Mouse (Mus musculus) limb, embryonic 11.5 days (tissue): Measurements from ENCODE around the gene Ncoa3. TPM values are rescaled to one million over a fixed set of nuclear protein-coding genes. Genes with fewer than 3 reads are reported as not detected.
A peak's percentile ranks its signal among the peaks of the same experiment; 100 is the strongest.
"Not testable (repeated sequence)": the region's sequence is repeated elsewhere in the genome, so short reads cannot be mapped to it uniquely, and the experiment has no call there.

ENCODE experiments used
- ATAC-seq: fragments of 200-750 bp; cut with Nextera tagmentation; 2 replicates; pipeline ENCODE4 v1.8.0; 2017; ENCODE audit warnings: low read depth; ENCODE audit not compliant: insufficient number of reproducible peaks, low FRiP score, low TSS enrichment
- DNase-seq: peaks from one replicate; pipeline ENCODE4 v3.0.0-alpha.2; 2015; ENCODE audit warnings: low spot score
- H3K27ac ChIP-seq: fragments of 300-500 bp; sonication (generic); replicated peaks from 2 replicates; pipeline ENCODE4 v1.5.1; 2014; ENCODE audit warnings: low read depth, mild to moderate bottlenecking, low read length
- H3K27me3 ChIP-seq: fragments of 300-500 bp; sonication (generic); 2 replicates; pipeline ENCODE4 v1.6.1; 2014; ENCODE audit warnings: mild to moderate bottlenecking, low read length, mixed read lengths; ENCODE audit not compliant: control insufficient read depth, insufficient read depth
- H3K36me3 ChIP-seq: fragments of 300-500 bp; sonication (generic); 2 replicates; pipeline ENCODE4 v1.6.1; 2014; ENCODE audit warnings: mild to moderate bottlenecking, low read length, moderate library complexity, mixed read lengths; ENCODE audit not compliant: control insufficient read depth, insufficient read depth
- H3K4me1 ChIP-seq: fragments of 300-500 bp; sonication (generic); 2 replicates; pipeline ENCODE4 v1.6.1; 2014; ENCODE audit warnings: low read length, mixed read lengths; ENCODE audit not compliant: control insufficient read depth, insufficient read depth
- H3K4me2 ChIP-seq: fragments of 300-500 bp; sonication (generic); 2 replicates; pipeline ENCODE4 v1.6.1; 2014; ENCODE audit warnings: low read depth, mild to moderate bottlenecking, moderate library complexity; ENCODE audit not compliant: severe bottlenecking
- H3K4me3 ChIP-seq: fragments of 300-500 bp; sonication (generic); 2 replicates; pipeline ENCODE4 v1.5.1; 2014; ENCODE audit warnings: low read depth, low read length
- H3K9ac ChIP-seq: fragments of 300-500 bp; sonication (generic); 2 replicates; pipeline ENCODE4 v1.6.1; 2014; ENCODE audit warnings: mild to moderate bottlenecking, low read length
- H3K9me3 ChIP-seq: fragments of 300-500 bp; sonication (generic); 2 replicates; pipeline ENCODE4 v1.6.1; 2016; ENCODE audit warnings: low read length; ENCODE audit not compliant: control insufficient read depth
- WGBS: fragments of 180-500 bp; shearing (Covaris S2); extraction: QIAGEN DNeasy Blood & Tissue Kit; methylation state at CpG from one replicate; pipeline ENCODE4 v1.1.7; 2014; 5-methylcytosine and 5-hydroxymethylcytosine counted together
- polyA plus RNA-seq: library from polyadenylated mRNA; unstranded; fragments of >200 nt; fragmentation: Nextera tagmentation; extraction: Ambion mirVana; gene quantifications from 2 replicates; pipeline ENCODE4 v1.2.1, GENCODE M21; 2014

The Ncoa3 gene
- polyA plus RNA-seq = 18.5 and 21.0 TPM in 2 replicates

DNA sequence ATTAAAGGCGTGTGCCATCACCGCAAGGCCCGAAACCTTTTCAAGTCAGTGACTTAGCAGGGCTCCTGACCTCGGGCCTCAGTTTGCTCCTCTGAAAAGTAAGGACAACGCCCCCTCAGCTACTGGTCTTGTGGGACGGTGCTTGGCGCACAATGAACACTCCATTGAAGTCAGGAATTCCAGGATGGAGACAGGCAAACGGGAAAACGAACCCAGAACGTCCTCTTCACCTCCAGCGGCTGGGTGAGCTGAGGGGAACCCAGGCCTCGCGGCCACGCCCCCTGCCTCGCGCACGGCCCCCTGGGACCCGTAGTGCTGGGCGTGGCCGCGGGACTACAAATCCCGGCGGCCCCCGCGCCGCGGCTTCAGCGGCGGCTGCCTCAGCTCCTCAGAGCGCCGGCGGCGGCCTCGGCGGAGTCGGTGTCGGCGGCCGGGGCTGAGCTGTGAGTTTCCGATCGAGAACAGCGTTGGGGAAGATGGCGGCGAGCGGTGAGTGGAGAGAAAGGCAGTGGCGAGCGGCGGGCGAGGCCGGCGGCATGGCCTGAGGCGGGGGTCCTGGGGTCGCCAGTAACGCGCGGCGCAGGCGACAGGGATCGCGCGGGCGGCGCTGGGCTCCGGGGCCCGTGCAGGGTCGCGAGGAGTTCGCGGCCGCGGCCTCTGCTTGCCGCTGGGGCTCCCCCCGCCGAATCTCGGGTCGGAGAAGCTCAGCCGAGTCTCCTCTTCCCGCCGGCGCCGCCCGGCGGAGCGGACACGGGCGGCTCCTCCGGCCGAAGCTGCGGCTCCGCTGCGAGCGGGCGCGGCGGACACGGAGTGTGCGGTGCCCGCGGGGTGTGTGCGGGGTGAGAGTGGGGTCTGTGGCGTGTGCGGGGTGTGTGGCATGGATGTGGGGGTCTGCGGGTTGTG lies at the start of gene Ncoa3:
TSS of gene Ncoa3 (plus strand) at position 367 of the 903 bp plus-strand sequence.
- 4% methylated on average over 69 of the region's 103 CpGs for WGBS
- Histone ChIP-seq H3K4me2 (peak within 1 kb of the TSS; percentile 79), H3K4me1 (no peaks in the 10 kb centered on the region), H3K27me3 (no peaks in the 10 kb centered on the region), H3K27ac (peak within 1 kb of the TSS; percentile 56; the same call in 1 of the 2 replicates), H3K9ac (peak within 1 kb of the TSS; percentile 89), H3K4me3 (peak within 1 kb of the TSS; percentile 96), H3K9me3 (no peaks in the 10 kb centered on the region), H3K36me3 (no peaks in the 10 kb centered on the region)
- DNase-seq = peak; percentile 93
- ATAC-seq = peak; percentile 86

DNA sequence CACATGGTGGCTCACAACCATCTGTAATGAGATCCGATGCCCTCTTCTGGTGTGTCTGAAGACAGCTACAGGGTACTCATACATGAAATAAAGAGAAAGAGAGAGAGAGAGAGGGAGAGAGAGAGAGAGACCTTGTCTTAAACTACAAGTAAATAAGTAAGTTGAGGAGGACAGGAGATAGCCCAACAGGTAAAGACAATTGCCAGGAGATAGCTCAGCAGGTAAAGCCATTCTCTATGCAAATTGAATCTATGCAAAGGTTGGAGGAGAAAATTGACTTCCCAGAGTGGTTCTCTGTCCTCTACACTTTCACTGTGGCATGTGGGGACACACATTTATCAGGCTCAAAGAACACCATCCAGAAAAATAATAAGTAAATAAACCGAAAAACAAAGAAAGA lies 49.3 kb upstream of the Ncoa3 start:
- Histone ChIP-seq H3K27ac (no peak overlapping the region), H3K4me2 (no peak overlapping the region), H3K27me3 (no peaks in the 10 kb centered on the region), H3K4me3 (no peak overlapping the region), H3K9ac (no peak overlapping the region), H3K36me3 (no peaks in the 10 kb centered on the region), H3K9me3 (no peaks in the 10 kb centered on the region), H3K4me1 (no peaks in the 10 kb centered on the region)
- DNase-seq = no peak
- no peak for ATAC-seq
- WGBS = 93% methylated on average over 2 of the region's 2 CpGs

DNA sequence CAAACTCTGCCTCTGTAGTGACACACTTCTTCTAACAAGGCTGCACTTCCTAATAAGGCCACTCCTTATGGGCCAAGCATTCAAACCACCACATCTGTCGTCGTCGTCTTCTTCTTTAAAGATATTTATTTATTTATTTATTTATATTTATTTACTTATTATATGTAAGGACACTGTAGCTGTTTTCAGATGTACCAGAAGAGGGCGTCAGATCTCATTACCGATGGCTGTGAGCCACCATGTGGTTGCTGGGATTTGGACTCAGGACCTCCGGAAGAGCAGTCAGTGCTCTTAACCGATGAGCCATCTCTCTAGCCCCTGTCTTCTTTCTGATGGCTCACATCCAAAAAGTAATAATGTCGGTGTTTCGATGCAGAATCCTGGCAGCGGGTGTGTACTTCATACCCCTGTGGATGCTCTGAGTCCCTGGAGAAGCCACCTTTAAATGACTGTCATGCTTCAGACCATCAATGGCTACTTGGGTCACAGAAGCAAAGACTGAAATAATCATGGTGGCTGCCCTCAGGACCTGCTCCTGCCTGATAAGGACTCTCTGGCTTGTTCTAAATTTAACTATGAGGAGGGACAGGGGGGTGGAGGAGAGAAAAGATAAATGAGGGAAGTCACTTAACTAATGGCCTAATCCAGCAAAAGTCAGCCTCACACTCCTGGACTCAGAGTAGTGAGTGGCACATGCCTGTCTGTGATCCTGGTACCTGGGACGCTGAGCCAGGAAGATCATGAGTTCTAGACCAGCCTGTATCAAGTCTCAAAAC lies 47.7 kb upstream of the Ncoa3 start:
- no peaks in the 10 kb centered on the region for H3K36me3 ChIP-seq
- H3K27ac ChIP-seq = no peak overlapping the region
- H3K9ac ChIP-seq = no peak overlapping the region
- no peak overlapping the region for H3K4me2 ChIP-seq
- no peaks in the 10 kb centered on the region for H3K4me1 ChIP-seq
- no peaks in the 10 kb centered on the region for H3K9me3 ChIP-seq
- no peak for DNase-seq
- H3K4me3 ChIP-seq = no peak overlapping the region
- H3K27me3 ChIP-seq = no peaks in the 10 kb centered on the region
- 82% methylated on average over 11 of the region's 11 CpGs for WGBS
- no peak for ATAC-seq

DNA sequence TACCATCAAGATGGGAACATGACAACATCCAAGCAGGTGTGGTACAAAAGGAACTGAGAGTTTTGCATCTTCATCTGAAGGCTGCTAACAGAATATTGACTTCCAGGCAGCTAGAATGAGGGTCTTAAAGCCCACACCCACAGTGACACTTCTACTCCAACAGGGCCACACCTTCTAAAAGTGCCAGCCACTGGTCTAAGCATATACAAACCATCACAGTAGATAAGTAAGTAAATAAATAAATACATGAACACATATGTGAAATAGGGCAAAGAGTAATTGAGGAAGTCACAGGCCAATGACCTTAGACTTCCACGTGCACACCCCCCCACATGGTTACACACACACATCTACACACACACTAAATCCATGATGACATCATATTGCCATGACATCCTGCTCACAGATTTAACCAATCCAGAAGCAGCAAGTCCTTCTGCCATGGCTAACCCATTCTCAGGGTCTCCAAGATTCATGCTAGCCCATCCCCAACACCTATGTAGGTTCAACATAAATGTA lies 46.3 kb upstream of the Ncoa3 start:
- H3K9me3 ChIP-seq = no peaks in the 10 kb centered on the region
- no peaks in the 10 kb centered on the region for H3K36me3 ChIP-seq
- ATAC-seq (no peak), DNase-seq (no peak)
- 93% methylated on average over 1 of the region's 1 CpGs for WGBS
- no peaks in the 10 kb centered on the region for H3K4me1 ChIP-seq
- H3K4me2 ChIP-seq = no peak overlapping the region
- H3K9ac ChIP-seq = no peak overlapping the region
- H3K27ac ChIP-seq = no peak overlapping the region
- no peak overlapping the region for H3K4me3 ChIP-seq
- H3K27me3 ChIP-seq = no peaks in the 10 kb centered on the region

DNA sequence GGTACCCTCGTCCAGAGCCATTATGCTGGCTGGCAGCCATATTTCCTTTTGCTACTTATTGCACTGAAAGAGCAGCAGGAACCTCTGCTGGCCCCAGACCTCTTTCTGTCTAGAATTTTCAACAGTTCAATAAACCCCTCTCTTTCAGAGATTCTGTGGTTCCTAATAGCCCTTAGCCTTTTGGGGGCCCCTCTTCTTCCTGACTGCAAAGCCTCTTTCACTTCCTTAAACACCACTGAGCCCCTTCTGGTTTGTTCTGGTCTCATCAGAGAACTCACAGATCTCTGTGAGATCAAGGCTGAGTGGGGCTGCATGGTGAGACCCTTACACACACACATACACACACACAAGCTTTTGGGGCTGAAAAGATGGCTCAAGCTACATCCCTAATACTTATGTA lies 44.4 kb upstream of the Ncoa3 start:
- H3K4me2 ChIP-seq = no peak overlapping the region
- H3K9ac ChIP-seq = no peak overlapping the region
- no peaks in the 10 kb centered on the region for H3K27me3 ChIP-seq
- DNase-seq = no peak
- H3K4me3 ChIP-seq = no peak overlapping the region
- 79% methylated on average over 1 of the region's 1 CpGs for WGBS
- H3K9me3 ChIP-seq = no peaks in the 10 kb centered on the region
- ATAC-seq = no peak
- no peaks in the 10 kb centered on the region for H3K4me1 ChIP-seq
- H3K36me3 ChIP-seq = no peaks in the 10 kb centered on the region
- no peak overlapping the region for H3K27ac ChIP-seq

DNA sequence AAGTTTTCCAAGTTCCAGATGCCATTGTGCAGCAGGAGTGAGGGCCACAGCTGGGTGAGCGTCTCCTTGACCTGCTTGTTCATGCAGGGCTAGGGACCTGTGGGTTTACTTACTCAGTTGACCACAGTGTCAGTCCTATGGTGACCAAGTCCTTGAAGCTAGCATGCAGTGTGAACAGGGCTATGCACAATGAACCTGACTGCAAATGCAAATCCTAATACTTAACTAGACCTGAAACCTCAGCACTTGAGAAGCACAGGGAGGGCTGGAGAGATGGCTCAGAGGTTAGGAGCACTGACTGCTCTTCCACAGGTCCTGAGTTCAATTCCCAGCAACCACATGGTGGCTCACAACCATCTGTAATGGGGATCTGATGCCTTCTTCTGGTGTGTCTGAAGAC lies 43.7 kb upstream of the Ncoa3 start:
- H3K36me3 ChIP-seq, ATAC-seq, H3K9me3 ChIP-seq, H3K4me3 ChIP-seq, H3K27ac ChIP-seq, H3K4me2 ChIP-seq, DNase-seq, H3K27me3 ChIP-seq, H3K9ac ChIP-seq, H3K4me1 ChIP-seq: not testable (repeated sequence)
- 64% methylated on average over 1 of the region's 1 CpGs for WGBS

DNA sequence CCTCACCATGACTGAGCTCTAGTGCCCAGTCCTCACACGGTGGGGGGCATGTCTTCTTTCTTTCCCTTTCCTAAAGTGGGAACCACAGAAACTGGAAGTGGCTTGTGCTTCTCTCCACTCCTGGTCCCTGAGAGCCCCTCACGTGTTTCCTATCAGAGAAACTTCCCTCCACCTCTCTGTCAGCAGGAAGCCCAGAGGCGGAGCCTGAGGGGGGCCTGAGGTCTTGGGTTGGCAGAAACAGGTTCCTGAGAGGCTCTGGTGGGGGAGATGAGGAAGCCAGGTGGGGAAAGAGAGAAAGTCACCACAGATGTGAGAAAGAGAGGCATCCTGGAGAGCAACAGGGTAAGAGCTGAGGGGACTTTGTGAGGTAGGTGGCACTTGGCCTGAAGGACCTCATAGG lies 42.7 kb upstream of the Ncoa3 start:
- Histone ChIP-seq H3K9me3 (no peaks in the 10 kb centered on the region), H3K4me1 (no peaks in the 10 kb centered on the region), H3K36me3 (no peaks in the 10 kb centered on the region), H3K4me3 (no peak overlapping the region), H3K9ac (no peak overlapping the region), H3K27me3 (no peaks in the 10 kb centered on the region), H3K27ac (no peak overlapping the region), H3K4me2 (no peak overlapping the region)
- DNase-seq (no peak), ATAC-seq (no peak)
- 50% methylated on average over 3 of the region's 3 CpGs for WGBS

DNA sequence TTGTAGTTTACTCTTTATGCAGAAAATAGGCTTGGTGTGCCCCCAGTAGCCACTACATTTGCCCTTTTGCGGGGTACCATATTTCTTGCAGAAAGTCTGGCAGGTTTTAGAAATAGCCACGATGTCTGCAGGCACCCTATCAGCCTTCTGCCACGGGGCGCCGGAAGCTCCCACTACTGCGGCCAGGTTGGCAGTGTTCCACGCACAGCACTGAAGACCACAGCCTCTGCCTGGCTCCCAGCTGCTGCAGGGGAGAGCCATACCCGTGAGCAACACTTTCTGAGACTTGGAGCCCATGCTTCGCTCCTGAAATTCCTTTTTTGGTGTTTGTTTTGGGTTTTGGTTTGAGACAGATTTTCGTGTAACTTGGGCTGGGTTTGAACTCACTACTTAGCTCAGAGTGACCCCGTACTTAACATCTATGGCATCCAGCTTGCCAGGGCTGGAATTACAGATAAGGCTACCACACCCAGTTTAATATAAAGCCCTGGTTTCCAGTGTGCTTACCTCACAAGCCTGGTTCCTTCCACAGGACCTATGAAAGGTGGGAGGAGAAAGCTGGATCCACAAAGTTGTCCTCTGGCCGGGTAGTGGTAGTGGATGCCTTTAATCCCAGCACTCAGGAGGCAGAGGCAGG lies 40.9 kb upstream of the Ncoa3 start:
- no peaks in the 10 kb centered on the region for H3K9me3 ChIP-seq
- no peak for DNase-seq
- ATAC-seq = no peak
- no peaks in the 10 kb centered on the region for H3K27me3 ChIP-seq
- H3K9ac ChIP-seq = no peak overlapping the region
- H3K4me2 ChIP-seq = no peak overlapping the region
- no peak overlapping the region for H3K4me3 ChIP-seq
- H3K4me1 ChIP-seq = no peaks in the 10 kb centered on the region
- H3K27ac ChIP-seq = no peak overlapping the region
- 86% methylated on average over 12 of the region's 12 CpGs for WGBS
- H3K36me3 ChIP-seq = no peaks in the 10 kb centered on the region
